Comparison of ENCODE assay signal across 13 mouse cellular contexts in genomic region chr5:139378271-139378556, GRCm38 (mm10). TPM values are rescaled to one million over a fixed set of nuclear protein-coding genes. Genes with fewer than 3 reads are reported as not detected.
DNase-seq lines count a peak whose midpoint lies in the region; ATAC-seq and TF ChIP-seq lines count a peak whose summit lies in the region.
"Had no signal": no experiment of that assay in that cellular context is flagged by ENCODE, and none has a peak within 500 bp of the region (broad histone marks: within the 10 kb centered on the region; RNA-seq: fewer than 3 reads in every experiment).

No protein-coding gene starts in this region.

- 0 out of 4 replicates have a peak overlapping the region, but pooled peaks of 1 of the 2 experiments have one; percentile 2 for H3K4me3 ChIP-seq in heart, embryonic 14.5 days (ENCODE audit: control insufficient read depth in 1 of 2, insufficient read depth in 1 of 2, low read depth in 1 of 2, low read length in 2 of 2)
- no peak overlapping the region for H3K4me3 ChIP-seq in lung, embryonic 14.5 days (ENCODE audit: low read depth, low read length)
- H3K4me3 ChIP-seq in embryonic facial prominence, embryonic 13.5 days: no peak overlapping the region
- H3K4me3 ChIP-seq in small intestine, adult 2 months (ENCODE audit: low read depth, low read length): no peak overlapping the region
- H3K4me3 ChIP-seq: forebrain, embryonic 12.5 days had no signal

- no peaks in the 10 kb centered on the region for H3K36me3 ChIP-seq in heart, embryonic 14.5 days (ENCODE audit: control insufficient read depth, insufficient read depth, low read length)
- no peaks in the 10 kb centered on the region for H3K36me3 ChIP-seq in lung, embryonic 14.5 days (ENCODE audit: insufficient read depth)
- H3K36me3 ChIP-seq in embryonic facial prominence, embryonic 13.5 days: no peaks in the 10 kb centered on the region
- no peaks in the 10 kb centered on the region for H3K36me3 ChIP-seq in small intestine, adult 2 months (ENCODE audit: control insufficient read depth, insufficient read depth, low read length)
- H3K36me3 ChIP-seq: forebrain, embryonic 12.5 days had no signal

- no peaks in the 10 kb centered on the region for H3K9me3 ChIP-seq in heart, embryonic 14.5 days (ENCODE audit: control insufficient read depth, low read length)
- H3K9me3 ChIP-seq in lung, embryonic 14.5 days (ENCODE audit: low read depth, low read length): no peaks in the 10 kb centered on the region
- no peaks in the 10 kb centered on the region for H3K9me3 ChIP-seq in embryonic facial prominence, embryonic 13.5 days
- H3K9me3 ChIP-seq: forebrain, embryonic 12.5 days had no signal

- no peaks in the 10 kb centered on the region for H3K27me3 ChIP-seq in heart, embryonic 14.5 days (ENCODE audit: control insufficient read depth, insufficient read depth, low read length)
- H3K27me3 ChIP-seq in lung, embryonic 14.5 days (ENCODE audit: insufficient read depth, low read length): no peaks in the 10 kb centered on the region
- no peaks in the 10 kb centered on the region for H3K27me3 ChIP-seq in embryonic facial prominence, embryonic 13.5 days
- H3K27me3 ChIP-seq in small intestine, adult 2 months (ENCODE audit: control insufficient read depth, insufficient read depth, low read length): no peaks in the 10 kb centered on the region

- H3K27ac ChIP-seq in heart, embryonic 14.5 days (replicated peaks in 1 of 2; ENCODE audit: control insufficient read depth in 1 of 2, insufficient read depth in 1 of 2, low read depth in 2 of 2, low read length in 2 of 2): peak overlapping the region; percentile 93 to 95
- peak overlapping the region; percentile 85 for H3K27ac ChIP-seq in lung, embryonic 14.5 days (ENCODE audit: low read depth)
- H3K27ac ChIP-seq in embryonic facial prominence, embryonic 13.5 days: peak overlapping the region; percentile 66
- 0 out of 2 replicates have a peak overlapping the region, but pooled peaks have one; percentile 30 for H3K27ac ChIP-seq in small intestine, adult 2 months (ENCODE audit: insufficient read depth, low read depth, low read length)

- no peak for DNase-seq in heart, postnatal 4 days
- no peak for DNase-seq in lung, embryonic 14.5 days
- DNase-seq in lung, adult 18-20 months: no peak
- no peak for DNase-seq in lung, postnatal 25 days (ENCODE audit: low spot score)

- peak overlapping the region; percentile 86 for H3K4me2 ChIP-seq in heart, embryonic 14.5 days (ENCODE audit: low read length)
- H3K4me2 ChIP-seq in lung, embryonic 14.5 days: no peak overlapping the region; the same call in none of the 2 replicates
- H3K4me2 ChIP-seq in embryonic facial prominence, embryonic 13.5 days: no peak overlapping the region
- H3K4me2 ChIP-seq: forebrain, embryonic 12.5 days had no signal

- peak overlapping the region; percentile 42; the same call in 1 of the 2 replicates for H3K9ac ChIP-seq in heart, embryonic 14.5 days (ENCODE audit: low read length)
- no peak overlapping the region for H3K9ac ChIP-seq in lung, embryonic 14.5 days
- no peak overlapping the region for H3K9ac ChIP-seq in embryonic facial prominence, embryonic 13.5 days
- H3K9ac ChIP-seq: forebrain, embryonic 12.5 days had no signal

- TF ChIP-seq CTCF in lung, embryonic 14.5 days (IDR thresholded peaks at IDR 0.05; ENCODE audit: low read depth): no peak
- no peak for TF ChIP-seq CTCF in small intestine, adult 2 months (IDR thresholded peaks at IDR 0.05; ENCODE audit: extremely low read depth, insufficient read length, insufficient replicate concordance, low read depth, low read length)

- WGBS in heart, embryonic 14.5 days: 66% methylated on average over 7 of the region's 7 CpGs
- WGBS in lung, embryonic 14.5 days: 73% methylated on average over 7 of the region's 7 CpGs
- 84% methylated on average over 7 of the region's 7 CpGs for WGBS in embryonic facial prominence, embryonic 13.5 days
- 83% methylated on average over 7 of the region's 7 CpGs for WGBS in small intestine, adult 2 months

- H3K4me1 ChIP-seq in heart, embryonic 14.5 days (ENCODE audit: control insufficient read depth in 2 of 2, insufficient read depth in 2 of 2, low read length in 2 of 2): peaks cover 58 to 66% of the 10 kb centered on the region in 2 experiments
- peaks cover 40% of the 10 kb centered on the region for H3K4me1 ChIP-seq in lung, embryonic 14.5 days (ENCODE audit: insufficient read depth)
- H3K4me1 ChIP-seq in embryonic facial prominence, embryonic 13.5 days: peaks cover 47% of the 10 kb centered on the region
- peaks cover 37% of the 10 kb centered on the region for H3K4me1 ChIP-seq in small intestine, adult 2 months (ENCODE audit: control insufficient read depth, insufficient read depth, insufficient read length, low read length)

- no peak for ATAC-seq in heart, embryonic 14.5 days (ENCODE audit: insufficient number of reproducible peaks, insufficient read depth, low FRiP score, low read depth)
- no peak for ATAC-seq in lung, embryonic 14.5 days (ENCODE audit: insufficient read depth)
- ATAC-seq in embryonic facial prominence, embryonic 13.5 days (ENCODE audit: insufficient number of reproducible peaks, insufficient read depth, low FRiP score, low TSS enrichment, low read depth): no peak
- no peak for ATAC-seq in megakaryocyte-erythroid progenitor cell, adult 5-6 weeks (replicated peaks; ENCODE audit: low FRiP score, low TSS enrichment, poor library complexity, severe bottlenecking)

- TF ChIP-seq POLR2A in small intestine, adult 2 months (IDR thresholded peaks at IDR 0.05; ENCODE audit: low read depth, low read length): no peak; the same call in 1 of the 2 replicates

RNA-seq across cellular contexts. Expression of gene Gpr146, which starts 0.7 kb away (rescaled TPM):
- polyA plus RNA-seq in heart, embryonic 14.5 days (2014; fragmentation: Nextera tagmentation; extraction: Ambion mirVana): 9.3 and 9.5 TPM in 2 replicates
- 10 to 100 TPM; 23.3 to 28.2 TPM for total RNA-seq in heart, postnatal 4 days (2021)
- polyA plus RNA-seq in lung, embryonic 14.5 days (2014; fragmentation: Nextera tagmentation; extraction: Ambion mirVana): 3.5 and 4.3 TPM in 2 replicates
- polyA plus RNA-seq in embryonic facial prominence, embryonic 13.5 days (2015; fragmentation: Nextera tagmentation; extraction: Ambion mirVana): 1.7 and 2.5 TPM in 2 replicates
- polyA plus RNA-seq in small intestine, adult 2 months (2012; rRNA removed): 4.0 and 6.8 TPM in 2 replicates
- total RNA-seq in megakaryocyte-erythroid progenitor cell, adult 5-6 weeks (2014; fragmentation: Nextera tagmentation): 7.5 and 7.9 TPM in 2 replicates
- 5.3 and 6.0 TPM in 2 replicates for total RNA-seq in megakaryocyte-erythroid progenitor cell, adult 5-6 weeks (2017)

RNA-seq across cellular contexts. Expression of gene Cyp2w1, which starts 25.8 kb away (rescaled TPM):
- not detected in 2 replicates for polyA plus RNA-seq in heart, embryonic 14.5 days (2014; fragmentation: Nextera tagmentation; extraction: Ambion mirVana)
- total RNA-seq in heart, postnatal 4 days (2021): not detected
- polyA plus RNA-seq in lung, embryonic 14.5 days (2014; fragmentation: Nextera tagmentation; extraction: Ambion mirVana): not detected in 2 replicates
- polyA plus RNA-seq in embryonic facial prominence, embryonic 13.5 days (2015; fragmentation: Nextera tagmentation; extraction: Ambion mirVana): 12.8 and 17.0 TPM in 2 replicates
- 0.32 and 2.0 TPM in 2 replicates for polyA plus RNA-seq in small intestine, adult 2 months (2012; rRNA removed)
- not detected in 2 replicates for total RNA-seq in megakaryocyte-erythroid progenitor cell, adult 5-6 weeks (2014; fragmentation: Nextera tagmentation)
- not detected in 2 replicates for total RNA-seq in megakaryocyte-erythroid progenitor cell, adult 5-6 weeks (2017)
- total RNA-seq: common myeloid progenitor, adult 5-6 weeks; granulocyte monocyte progenitor cell, adult 5-6 weeks had no signal
- polyA plus RNA-seq: CD4-positive, CD25-positive, alpha-beta regulatory T cell, adult 4 months; testis, adult 2 months had no signal

RNA-seq across cellular contexts. Expression of gene C130050O18Rik, which starts 26.9 kb away (rescaled TPM):
- polyA plus RNA-seq in heart, embryonic 14.5 days (2014; fragmentation: Nextera tagmentation; extraction: Ambion mirVana): 0.32 and 0.36 TPM in 2 replicates
- under 1 TPM; 0.47 to 0.74 TPM for total RNA-seq in heart, postnatal 4 days (2021)
- 1.1 TPM in 2 replicates for polyA plus RNA-seq in lung, embryonic 14.5 days (2014; fragmentation: Nextera tagmentation; extraction: Ambion mirVana)
- polyA plus RNA-seq in embryonic facial prominence, embryonic 13.5 days (2015; fragmentation: Nextera tagmentation; extraction: Ambion mirVana): 3.1 and 3.5 TPM in 2 replicates
- polyA plus RNA-seq in small intestine, adult 2 months (2012; rRNA removed): 3.0 and 3.5 TPM in 2 replicates
- total RNA-seq in megakaryocyte-erythroid progenitor cell, adult 5-6 weeks (2014; fragmentation: Nextera tagmentation): 0.79 TPM in 1 of 2 replicates, not detected in the other
- total RNA-seq in megakaryocyte-erythroid progenitor cell, adult 5-6 weeks (2017): 0.08 TPM in 1 of 2 replicates, not detected in the other
- polyA plus RNA-seq: CD4-positive, CD25-positive, alpha-beta regulatory T cell, adult 4 months had no signal

RNA-seq across cellular contexts. Expression of gene Cox19, which starts 27.0 kb away (rescaled TPM):
- 89.4 and 91.8 TPM in 2 replicates for polyA plus RNA-seq in heart, embryonic 14.5 days (2014; fragmentation: Nextera tagmentation; extraction: Ambion mirVana)
- total RNA-seq in heart, postnatal 4 days (2021): 10 to 100 TPM; 76.9 to 79.3 TPM
- polyA plus RNA-seq in lung, embryonic 14.5 days (2014; fragmentation: Nextera tagmentation; extraction: Ambion mirVana): 102 and 106 TPM in 2 replicates
- polyA plus RNA-seq in embryonic facial prominence, embryonic 13.5 days (2015; fragmentation: Nextera tagmentation; extraction: Ambion mirVana): 88.4 and 108 TPM in 2 replicates
- polyA plus RNA-seq in small intestine, adult 2 months (2012; rRNA removed): 58.8 and 104 TPM in 2 replicates
- 40.4 and 41.7 TPM in 2 replicates for total RNA-seq in megakaryocyte-erythroid progenitor cell, adult 5-6 weeks (2014; fragmentation: Nextera tagmentation)
- 27.4 and 43.8 TPM in 2 replicates for total RNA-seq in megakaryocyte-erythroid progenitor cell, adult 5-6 weeks (2017)

RNA-seq across cellular contexts. Expression of gene Gper1, which starts 44.7 kb away (rescaled TPM):
- 1.3 and 1.8 TPM in 2 replicates for polyA plus RNA-seq in heart, embryonic 14.5 days (2014; fragmentation: Nextera tagmentation; extraction: Ambion mirVana)
- 1 to 10 TPM; 1.8 to 2.3 TPM for total RNA-seq in heart, postnatal 4 days (2021)
- 5.5 and 5.9 TPM in 2 replicates for polyA plus RNA-seq in lung, embryonic 14.5 days (2014; fragmentation: Nextera tagmentation; extraction: Ambion mirVana)
- polyA plus RNA-seq in embryonic facial prominence, embryonic 13.5 days (2015; fragmentation: Nextera tagmentation; extraction: Ambion mirVana): 1.2 and 1.6 TPM in 2 replicates
- polyA plus RNA-seq in small intestine, adult 2 months (2012; rRNA removed): 1.8 and 2.1 TPM in 2 replicates
- not detected in 2 replicates for total RNA-seq in megakaryocyte-erythroid progenitor cell, adult 5-6 weeks (2014; fragmentation: Nextera tagmentation)
- total RNA-seq in megakaryocyte-erythroid progenitor cell, adult 5-6 weeks (2017): not detected in 2 replicates
- total RNA-seq: common myeloid progenitor, adult 5-6 weeks; granulocyte monocyte progenitor cell, adult 5-6 weeks had no signal
- polyA plus RNA-seq: CD4-positive, CD25-positive, alpha-beta regulatory T cell, adult 4 months had no signal

Comparison
In these comparisons a context has a peak if more than half of its experiments do, and no peak if none do; other contexts are left out.
1. H3K27ac ChIP-seq: peak in every context shown above with its lines; median percentile 94 in heart, embryonic 14.5 days; 85 in lung, embryonic 14.5 days; 66 in embryonic facial prominence, embryonic 13.5 days; 30 in small intestine, adult 2 months.